Mouse (Mus musculus) CH12.LX (cell line): ENCODE measurements at regions not wholly inside any gene's neighbourhood (a gene's known extent, or its start where the extent isn't known, plus 50 kb on each side); places are given as distances from the start of the nearest gene placed in this dataset.

Experiments used
- DNase-seq: peaks from one replicate; pipeline ENCODE4 v3.0.0-alpha.2; 2013; ENCODE audit errors: extremely low read depth
- H3K27ac ChIP-seq: 2 replicates; pipeline ENCODE4 v1.5.1; 2012; ENCODE audit warnings: low read depth, mild to moderate bottlenecking, control low read depth, moderate library complexity; ENCODE audit not compliant: insufficient read depth
- H3K27me3 ChIP-seq: replicated peaks from 2 replicates; pipeline ENCODE3; 2012; ENCODE audit warnings: inconsistent platforms
- H3K36me3 ChIP-seq, 2 experiments: replicated peaks in 1 of 2; 2 replicates each; pipeline versions ENCODE3 to v1.6.1; 2012; ENCODE audit warnings: inconsistent platforms in 1 of 2, low read length in 1 of 2, mild to moderate bottlenecking in 1 of 2, mixed read lengths in 1 of 2, moderate library complexity in 1 of 2; ENCODE audit not compliant: control insufficient read depth in 1 of 2, insufficient read depth in 1 of 2
- H3K4me1 ChIP-seq, 2 experiments: 2 replicates each; pipeline ENCODE4 v1.6.1; 2012; ENCODE audit warnings: inconsistent platforms in 1 of 2, moderate library complexity in 1 of 2; ENCODE audit not compliant: insufficient read depth in 2 of 2, control insufficient read depth in 1 of 2
- H3K4me2 ChIP-seq: 2 replicates; pipeline ENCODE4 v1.6.1; 2012; ENCODE audit warnings: low read depth, mild to moderate bottlenecking, control low read depth; ENCODE audit not compliant: poor library complexity, insufficient read depth, severe bottlenecking
- H3K4me3 ChIP-seq, 3 experiments: fragments of 150-350 bp in 1 of 3; sonication (generic) in 1 of 3; replicated peaks in 1 of 3; 2 replicates each; pipeline versions ENCODE3 to v1.5.1; 2011 to 2012; ENCODE audit warnings: low read depth in 2 of 3, low read length in 2 of 3, mild to moderate bottlenecking in 2 of 3, moderate library complexity in 2 of 3, control low read depth in 1 of 3, improper control_type of control experiment in 1 of 3, inconsistent platforms in 1 of 3, mixed read lengths in 1 of 3; ENCODE audit not compliant: poor library complexity in 1 of 3
- H3K79me2 ChIP-seq: replicated peaks from 2 replicates; pipeline ENCODE4 v1.6.1; 2012; ENCODE audit warnings: mild to moderate bottlenecking, moderate library complexity; ENCODE audit not compliant: control insufficient read depth, poor library complexity, insufficient read depth, severe bottlenecking; ENCODE audit errors: extremely low read depth
- H3K9ac ChIP-seq: 2 replicates; pipeline ENCODE4 v1.6.1; 2012; ENCODE audit warnings: low read depth, mild to moderate bottlenecking, control low read depth, moderate library complexity; ENCODE audit not compliant: insufficient read depth
- H3K9me3 ChIP-seq: replicated peaks from 2 replicates; pipeline ENCODE3; 2012; ENCODE audit warnings: low read length, inconsistent platforms, mixed read lengths
- CHD2 ChIP-seq: IDR thresholded peaks from 2 replicates; pipeline ENCODE4 v1.6.1; 2011; ENCODE audit warnings: low read length, improper control_type of control experiment
- CTCF ChIP-seq, 2 experiments: IDR thresholded peaks in 1 of 2; conservative IDR thresholded peaks in 1 of 2; 2 replicates each; pipeline ENCODE4 v1.5.1; 2011 to 2012; ENCODE audit warnings: low read depth in 2 of 2, low read length in 2 of 2, improper control_type of control experiment in 1 of 2, inconsistent platforms in 1 of 2, mild to moderate bottlenecking in 1 of 2, moderate library complexity in 1 of 2
- E2F4 ChIP-seq: IDR thresholded peaks from 2 replicates; pipeline ENCODE4 v1.6.1; 2011; ENCODE audit warnings: low read depth, low read length, improper control_type of control experiment; ENCODE audit not compliant: insufficient replicate concordance
- JUN ChIP-seq: IDR thresholded peaks from 2 replicates; pipeline ENCODE4 v1.6.1; 2011; ENCODE audit warnings: low read depth, mild to moderate bottlenecking, low read length, improper control_type of control experiment, moderate library complexity; ENCODE audit not compliant: insufficient read depth
- KAT2A ChIP-seq: IDR thresholded peaks from 2 replicates; pipeline ENCODE4 v1.6.1; 2012; ENCODE audit warnings: low read length, improper control_type of control experiment, inconsistent platforms; ENCODE audit not compliant: insufficient replicate concordance
- MAFK ChIP-seq: IDR thresholded peaks from 2 replicates; pipeline ENCODE4 v1.6.1; 2011; ENCODE audit warnings: low read length, improper control_type of control experiment; ENCODE audit not compliant: insufficient replicate concordance
- MAX ChIP-seq: IDR thresholded peaks from 2 replicates; pipeline ENCODE4 v1.6.1; 2011; ENCODE audit warnings: low read length, improper control_type of control experiment
- MAZ ChIP-seq: IDR thresholded peaks from 2 replicates; pipeline ENCODE4 v1.6.1; 2012; ENCODE audit warnings: low read depth, mild to moderate bottlenecking, inconsistent platforms, low read length, improper control_type of control experiment, moderate library complexity
- MEF2A ChIP-seq: IDR thresholded peaks from 2 replicates; pipeline ENCODE4 v1.6.1; 2014; ENCODE audit warnings: low read depth, mild to moderate bottlenecking, inconsistent platforms, low read length, improper control_type of control experiment, borderline replicate concordance
- MXI1 ChIP-seq: IDR thresholded peaks from 2 replicates; pipeline ENCODE4 v1.6.1; 2011; ENCODE audit warnings: mild to moderate bottlenecking, low read depth, low read length, improper control_type of control experiment
- NELFE ChIP-seq: IDR thresholded peaks from 2 replicates; pipeline ENCODE4 v1.6.1; 2011; ENCODE audit warnings: low read depth, low read length, improper control_type of control experiment
- PAX5 ChIP-seq: IDR thresholded peaks from 2 replicates; pipeline ENCODE4 v1.6.1; 2012; ENCODE audit warnings: low read length, inconsistent platforms, mixed read lengths
- POLR2A ChIP-seq: IDR thresholded peaks from 2 replicates; pipeline ENCODE4 v1.6.1; 2011; ENCODE audit warnings: low read depth, mild to moderate bottlenecking, improper control_type of control experiment, low read length
- POLR2AphosphoS2 ChIP-seq: IDR thresholded peaks from 2 replicates; pipeline ENCODE4 v1.6.1; 2011; ENCODE audit warnings: low read depth, low read length, improper control_type of control experiment
- RAD21 ChIP-seq: IDR thresholded peaks from 2 replicates; pipeline ENCODE4 v1.6.1; 2011; ENCODE audit warnings: low read depth, mild to moderate bottlenecking, low read length, improper control_type of control experiment, moderate library complexity
- RCOR1 ChIP-seq: conservative IDR thresholded peaks from 2 replicates; pipeline ENCODE4 v1.6.1; 2012; ENCODE audit warnings: low read depth, mild to moderate bottlenecking, inconsistent platforms, low read length, improper control_type of control experiment
- SIN3A ChIP-seq: IDR thresholded peaks from 2 replicates; pipeline ENCODE4 v1.6.1; 2012; ENCODE audit warnings: low read length, improper control_type of control experiment, inconsistent platforms
- SMC3 ChIP-seq: IDR thresholded peaks from 2 replicates; pipeline ENCODE4 v1.6.1; 2011; ENCODE audit warnings: low read depth, low read length, improper control_type of control experiment
- TBP ChIP-seq: conservative IDR thresholded peaks from 2 replicates; pipeline ENCODE4 v1.6.1; 2011; ENCODE audit warnings: low read depth, low read length, improper control_type of control experiment
- UBTF ChIP-seq: IDR thresholded peaks from 2 replicates; pipeline ENCODE4 v1.6.1; 2012; ENCODE audit warnings: low read depth, mild to moderate bottlenecking, inconsistent platforms, low read length, improper control_type of control experiment, moderate library complexity
- USF1 ChIP-seq: IDR thresholded peaks from 2 replicates; pipeline ENCODE4 v1.6.1; 2014; ENCODE audit warnings: low read depth, mild to moderate bottlenecking, inconsistent platforms, low read length, improper control_type of control experiment
- ZKSCAN1 ChIP-seq: IDR thresholded peaks from 2 replicates; pipeline ENCODE4 v1.6.1; 2012; ENCODE audit warnings: low read depth, inconsistent platforms, low read length, improper control_type of control experiment, borderline replicate concordance
- ZMIZ1 ChIP-seq: IDR thresholded peaks from 2 replicates; pipeline ENCODE4 v1.6.1; 2012; ENCODE audit warnings: low read depth, mild to moderate bottlenecking, inconsistent platforms, low read length, improper control_type of control experiment
- ZNF384 ChIP-seq: IDR thresholded peaks from 2 replicates; pipeline ENCODE4 v1.6.1; 2012; ENCODE audit warnings: low read depth, low read length, improper control_type of control experiment, inconsistent platforms
- dilution Hi-C: fragments of 300-500 bp; cut with MboI; formaldehyde crosslinking; loops from 2 replicates; pipeline ENCODE4 v1.14.3; 2020; ENCODE audit warnings: low sequenced_read_pairs; ENCODE audit not compliant: extremely low pct_unique_long_range_greater_than_20kb, extremely low pct_ligation_motif_present
- in situ Hi-C: fragments of 300-500 bp; cut with MboI; formaldehyde crosslinking; loops from 3 replicates; pipeline ENCODE4 v1.14.3; 2019; ENCODE audit warnings: low sequenced_read_pairs, low pct_ligation_motif_present, low pct_unique_long_range_greater_than_20kb, mixed read lengths

- Histone ChIP-seq H3K4me2 (no peak overlapping the region), H3K79me2 (no peaks in the 10 kb centered on the region; the same call in 1 of the 2 replicates), H3K9me3 (no peaks in the 10 kb centered on the region), H3K27me3 (no peaks in the 10 kb centered on the region), H3K36me3 (no peaks in the 10 kb centered on the region), H3K9ac (no peak overlapping the region), H3K27ac (no peak overlapping the region), H3K4me1 (no peaks in the 10 kb centered on the region), H3K4me3 (no peak overlapping the region)
- dilution Hi-C loops, result no loop called here
- in situ Hi-C loops, result no loop called here
- no peak for TF ChIP-seq ZMIZ1
- no peak for TF ChIP-seq SMC3
- TF ChIP-seq CTCF (conservative IDR thresholded peaks at IDR 0.05 in 1 of 2, IDR thresholded peaks at IDR 0.05 in 1 of 2; ENCODE audit: low read depth in 2 of 2, low read length in 2 of 2), result no peak
- TF ChIP-seq POLR2AphosphoS2, result no peak
- TF ChIP-seq POLR2A, result no peak
- no peak for TF ChIP-seq E2F4
- no peak for TF ChIP-seq ZKSCAN1
- no peak for TF ChIP-seq MEF2A
- no peak for TF ChIP-seq UBTF
- TF ChIP-seq ZNF384, result no peak
- no peak for TF ChIP-seq MAFK
- TF ChIP-seq MXI1, result no peak
- TF ChIP-seq RCOR1, result no peak
- no peak for DNase-seq
These were observed 99.9 kb upstream of the 2210010C04Rik start for GRCm38 (mm10) chr6:41135160-41135559.

GRCm38 (mm10) chr6:41129906-41130305, 94.6 kb upstream of the 2210010C04Rik start:
- TF ChIP-seq RAD21 (no peak), JUN (no peak), PAX5 (no peak), UBTF (no peak), KAT2A (no peak), MAZ (no peak), SIN3A (no peak), MAX (no peak), NELFE (no peak), E2F4 (no peak), USF1 (no peak), TBP (no peak), CHD2 (no peak)
- in situ Hi-C loops, result no loop called here
- no peak overlapping the region for H3K4me2 ChIP-seq

More at GRCm38 (mm10) chr6:41129906-41130305, 94.6 kb upstream of the 2210010C04Rik start:
- no peaks in the 10 kb centered on the region for H3K27me3 ChIP-seq
- H3K9me3 ChIP-seq, result no peaks in the 10 kb centered on the region
- no peak overlapping the region for H3K9ac ChIP-seq
- H3K4me3 ChIP-seq, result no peak overlapping the region
- DNase-seq, result no peak
- no peaks in the 10 kb centered on the region for H3K36me3 ChIP-seq
- dilution Hi-C loops, result no loop called here
- H3K79me2 ChIP-seq, result no peaks in the 10 kb centered on the region
- H3K27ac ChIP-seq, result no peak overlapping the region
- no peaks in the 10 kb centered on the region for H3K4me1 ChIP-seq
